Mouse (Mus musculus) layer of hippocampus, adult 2 months (tissue): ENCODE measurements around the gene Vapb. TPM values are rescaled to one million over a fixed set of nuclear protein-coding genes. Genes with fewer than 3 reads are reported as not detected.

Experiments
- DNase-seq, 2 experiments: peaks; one replicate each; pipeline ENCODE4 v3.0.0; 2022; ENCODE audit warnings: low spot score in 2 of 2
- H3K27ac ChIP-seq: fragments of 200-600 bp; 2 replicates; pipeline ENCODE4 v1.8.1; 2022
- H3K4me3 ChIP-seq: fragments of 200-600 bp; 2 replicates; pipeline ENCODE4 v1.8.1; 2022; ENCODE audit warnings: mild to moderate bottlenecking
- CTCF ChIP-seq: fragments of 200-600 bp; conservative IDR thresholded peaks from 2 replicates; pipeline ENCODE4 v1.8.1; 2022; ENCODE audit warnings: antibody characterized with exemption, mild to moderate bottlenecking, moderate library complexity
- microRNA-seq, 2 experiments: library from miRNA; unstranded; fragments of <30 nt; microRNA quantifications; one replicate each; pipeline ENCODE4 v1.2.0; 2021
- total RNA-seq, 2 experiments: library from RNA; stranded (reverse); gene quantifications; 2 replicates each; pipeline ENCODE4 v1.2.3; 2021

Vapb gene
- total RNA-seq, 2 experiments from 2014 or later, result 112 to 113 TPM

DNA sequence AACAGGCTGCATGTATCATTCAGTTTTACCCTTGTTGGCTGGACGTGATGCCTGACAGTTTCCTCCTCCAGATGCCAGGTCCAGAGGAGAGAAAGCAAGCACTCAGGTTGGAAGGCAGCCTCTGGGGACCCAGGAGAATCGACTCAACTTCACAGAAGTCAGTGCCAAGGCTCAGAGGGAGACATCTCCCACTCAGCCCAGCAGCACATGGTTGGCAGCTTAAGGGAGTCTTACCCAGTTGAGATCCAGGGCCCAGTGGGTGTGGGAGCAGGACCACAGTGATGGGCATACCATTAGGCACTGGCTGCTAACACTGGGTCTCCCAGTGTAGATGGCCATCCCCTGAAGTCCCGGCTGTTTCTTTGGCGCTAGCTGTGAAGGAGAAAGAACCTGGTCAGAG, 64.9 kb downstream of the Vapb start:
- DNase-seq, result no peak
- no peak for TF ChIP-seq CTCF
- H3K27ac ChIP-seq, result no peak overlapping the region
- no peak overlapping the region for H3K4me3 ChIP-seq

DNA sequence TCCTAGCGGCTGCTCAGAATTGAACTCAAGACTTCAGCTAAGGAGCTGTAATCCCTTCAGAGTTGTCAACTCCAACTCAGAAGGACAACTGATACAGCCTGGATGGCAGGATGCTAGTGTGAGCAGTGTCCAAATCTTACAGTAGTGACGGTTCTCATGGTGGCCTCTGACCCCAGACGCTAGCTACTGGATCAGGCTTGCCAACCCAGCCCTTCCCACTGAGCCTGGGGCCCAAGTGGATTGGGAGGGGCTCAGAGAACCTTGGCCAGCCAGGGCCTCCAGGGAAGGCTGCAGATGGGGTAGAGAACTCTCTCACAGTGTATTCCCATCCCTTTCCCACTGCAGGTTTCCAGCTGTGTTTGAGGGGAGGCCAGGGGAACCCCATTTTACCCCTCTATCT, 65.6 kb downstream of the Vapb start:
- Histone ChIP-seq H3K27ac (no peak overlapping the region), H3K4me3 (no peak overlapping the region)
- no peak for DNase-seq
- no peak for TF ChIP-seq CTCF

DNA sequence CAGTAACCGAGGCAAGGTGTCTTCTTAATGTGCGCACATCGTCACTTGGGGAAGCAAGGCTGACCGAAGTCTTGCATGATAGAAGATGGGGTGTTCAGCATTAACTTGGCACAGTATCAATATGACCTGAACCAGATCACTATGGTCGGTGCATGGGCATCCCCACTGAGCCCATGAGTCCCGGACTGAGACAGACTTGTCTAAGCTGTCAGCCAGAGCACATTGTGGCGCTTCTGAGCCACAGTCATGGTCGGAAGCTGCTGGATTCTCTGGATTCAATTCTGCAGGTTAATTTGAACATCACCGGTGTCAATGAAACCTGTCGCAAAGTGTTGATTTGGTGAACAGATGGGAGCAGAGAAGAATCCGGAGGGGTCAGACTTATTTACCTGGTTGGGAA, 66.5 kb downstream of the Vapb start:
- no peak for DNase-seq
- TF ChIP-seq CTCF, result no peak

DNA sequence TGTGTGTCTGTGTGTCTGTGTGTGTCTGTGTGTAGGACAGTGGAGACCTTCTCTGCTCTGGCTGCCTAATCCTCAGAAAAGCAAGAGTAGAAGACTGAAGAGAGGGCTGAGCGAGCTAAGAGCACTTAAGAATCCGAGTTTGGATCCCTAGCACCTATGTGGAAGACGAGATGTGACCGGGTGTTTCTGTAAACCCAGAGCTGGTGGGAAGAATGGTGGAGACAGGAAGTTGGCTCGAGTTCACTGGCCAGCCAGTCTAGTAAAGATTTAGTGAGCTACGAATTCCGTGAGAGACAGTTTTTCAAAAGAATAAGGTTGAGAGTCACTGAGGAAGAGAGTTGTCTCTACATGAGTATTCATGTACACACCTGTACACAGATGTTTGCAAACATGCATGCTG, 69.3 kb downstream of the Vapb start:
- TF ChIP-seq CTCF, result no peak
- Histone ChIP-seq H3K4me3 (no peak overlapping the region), H3K27ac (no peak overlapping the region)
- no peak for DNase-seq

More for the DNA sequence above, 66.5 kb downstream of the Vapb start:
- Histone ChIP-seq H3K27ac (no peak overlapping the region), H3K4me3 (no peak overlapping the region)

DNA sequence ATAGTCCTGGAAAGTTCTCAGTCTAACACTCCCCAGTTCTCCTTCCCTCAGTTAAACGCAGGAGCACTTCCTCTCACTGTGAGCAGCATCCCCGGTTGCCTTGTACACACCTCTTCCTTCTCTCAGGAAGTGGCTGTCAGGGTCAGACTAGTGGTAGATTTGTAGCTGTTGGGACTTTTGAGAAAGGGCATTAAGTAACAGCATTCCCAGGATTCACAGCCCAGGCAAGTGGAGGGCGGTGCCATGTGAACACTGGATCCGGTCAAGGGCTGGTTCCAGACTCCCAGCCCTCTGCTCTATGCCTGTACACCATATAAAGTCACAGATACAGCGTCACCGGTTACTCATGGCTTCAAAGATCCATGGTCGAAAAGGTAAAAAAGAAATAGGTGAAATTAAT, 71.6 kb downstream of the Vapb start:
- no peak overlapping the region for H3K4me3 ChIP-seq
- no peak for TF ChIP-seq CTCF
- no peak for DNase-seq
- H3K27ac ChIP-seq, result no peak overlapping the region

DNA sequence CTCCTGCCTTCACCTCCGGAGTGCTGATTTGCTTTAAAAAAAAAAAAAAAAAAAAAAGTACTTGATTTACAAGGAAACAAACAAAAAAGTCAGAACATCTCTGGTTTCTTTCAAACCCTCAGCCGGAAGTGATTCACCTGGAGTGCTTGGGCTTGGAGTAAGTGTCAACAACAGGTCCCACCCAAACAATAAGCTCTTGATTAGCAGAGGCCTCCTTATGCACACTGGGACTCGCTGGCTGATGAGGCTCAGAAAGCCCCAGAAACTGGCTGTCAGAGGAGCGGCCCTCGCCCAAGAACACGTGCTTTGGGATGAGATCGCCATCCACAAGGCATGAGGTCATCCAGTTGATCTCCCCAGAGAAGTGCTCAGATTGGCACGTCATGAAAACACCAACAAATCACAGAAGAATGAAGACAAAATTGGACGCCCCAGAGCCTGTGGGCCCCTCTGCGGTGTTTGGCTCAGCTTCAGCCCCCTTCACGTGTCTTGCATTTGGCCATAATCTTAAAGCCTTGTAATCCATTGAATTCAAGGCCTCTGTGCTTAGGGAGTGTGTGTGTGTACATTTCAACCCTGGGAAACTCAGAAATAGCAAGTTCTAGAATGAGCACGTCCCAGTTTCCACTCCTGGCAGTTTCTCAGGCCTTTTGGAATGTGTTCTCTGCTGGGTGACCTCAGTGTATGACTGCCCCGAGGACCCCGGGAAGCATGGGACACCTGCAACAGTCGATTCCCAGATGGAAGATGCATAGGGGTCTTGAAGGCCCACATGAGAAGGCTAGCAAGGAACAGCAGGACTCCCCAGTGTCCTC, 72.9 kb downstream of the Vapb start:
- Histone ChIP-seq H3K4me3 (no peak overlapping the region), H3K27ac (no peak overlapping the region)
- no peak for TF ChIP-seq CTCF
- no peak for DNase-seq

DNA sequence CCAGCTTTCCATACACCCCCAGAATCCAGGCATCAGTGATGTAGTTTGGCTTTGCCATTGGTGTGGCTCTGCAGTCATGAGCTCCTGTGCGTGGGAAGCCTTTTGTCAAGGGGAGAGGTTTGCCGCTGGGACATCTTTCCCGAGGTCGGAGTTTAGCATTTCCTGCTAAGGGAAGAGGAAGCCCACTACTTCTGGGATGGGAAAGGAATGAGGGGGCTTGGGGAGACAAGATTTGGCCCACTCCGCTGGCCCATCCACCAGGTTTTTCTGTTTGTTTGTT, 73.5 kb downstream of the Vapb start:
- DNase-seq, result no peak
- no peak for TF ChIP-seq CTCF
- H3K4me3 ChIP-seq, result no peak overlapping the region
- no peak overlapping the region for H3K27ac ChIP-seq

DNA sequence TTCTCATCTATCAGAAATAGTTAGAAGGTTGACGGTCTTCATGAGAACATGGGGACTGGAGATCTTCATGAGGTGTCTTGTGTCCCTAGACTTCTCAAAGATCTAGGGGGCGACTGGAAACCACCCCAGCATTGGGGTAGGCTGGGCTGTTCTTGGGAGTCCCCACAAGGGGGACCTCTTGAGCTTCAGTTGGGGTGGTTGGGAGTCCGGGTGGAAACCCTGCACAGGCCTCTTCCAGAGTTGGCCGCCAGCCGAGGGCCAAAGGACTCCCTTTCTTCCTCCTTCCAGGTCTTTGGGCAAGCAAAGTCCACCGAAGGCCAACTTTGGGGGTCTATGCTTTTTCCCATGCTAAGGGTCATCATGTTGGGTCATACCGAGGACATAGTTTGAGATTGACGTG, 74.5 kb downstream of the Vapb start:
- no peak for DNase-seq
- Histone ChIP-seq H3K4me3 (no peak overlapping the region), H3K27ac (no peak overlapping the region)
- TF ChIP-seq CTCF, result peak; percentile 50

DNA sequence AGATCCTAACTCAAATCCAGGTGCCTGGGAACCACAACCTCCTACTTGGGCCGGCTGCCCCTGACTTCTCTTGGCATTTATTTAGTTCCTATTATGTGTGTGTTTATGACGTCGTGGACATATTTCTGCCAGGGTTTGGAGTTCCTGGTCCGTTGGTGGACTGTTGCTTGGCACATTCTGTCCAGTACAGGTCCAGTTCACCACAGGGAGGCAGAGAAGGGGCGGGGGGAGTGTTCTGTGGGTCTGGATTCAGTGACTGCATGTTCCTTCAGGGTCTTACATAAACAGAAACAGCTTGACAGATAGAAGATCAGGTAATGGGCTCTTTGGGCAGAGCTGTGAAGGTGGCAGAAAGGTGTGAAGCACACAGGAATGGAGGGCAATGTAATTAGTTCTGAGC, 75.8 kb downstream of the Vapb start:
- no peak overlapping the region for H3K4me3 ChIP-seq
- TF ChIP-seq CTCF, result no peak
- H3K27ac ChIP-seq, result no peak overlapping the region
- DNase-seq, result no peak

DNA sequence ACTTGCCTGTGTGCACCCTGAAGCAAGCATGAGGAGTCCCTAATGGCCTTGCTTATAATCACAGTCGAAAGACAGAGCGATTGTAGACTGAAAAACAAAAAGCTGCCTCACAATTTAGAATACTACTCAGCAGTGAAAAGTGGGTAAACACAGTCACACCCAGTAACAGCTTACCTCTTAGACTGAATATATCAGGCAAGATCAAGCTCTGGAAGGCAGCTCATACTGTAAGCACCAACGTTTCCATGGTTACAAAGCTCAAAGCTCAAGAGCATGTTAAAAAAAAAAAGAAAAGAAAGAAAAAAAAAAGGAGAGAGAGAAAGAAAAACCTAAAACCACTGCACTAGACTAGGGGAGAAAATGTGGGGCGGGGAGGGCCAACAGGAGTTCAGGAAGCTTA, 89.0 kb downstream of the Vapb start:
- Histone ChIP-seq H3K4me3 (no peak overlapping the region), H3K27ac (no peak overlapping the region)
- no peak for DNase-seq
- no peak for TF ChIP-seq CTCF

DNA sequence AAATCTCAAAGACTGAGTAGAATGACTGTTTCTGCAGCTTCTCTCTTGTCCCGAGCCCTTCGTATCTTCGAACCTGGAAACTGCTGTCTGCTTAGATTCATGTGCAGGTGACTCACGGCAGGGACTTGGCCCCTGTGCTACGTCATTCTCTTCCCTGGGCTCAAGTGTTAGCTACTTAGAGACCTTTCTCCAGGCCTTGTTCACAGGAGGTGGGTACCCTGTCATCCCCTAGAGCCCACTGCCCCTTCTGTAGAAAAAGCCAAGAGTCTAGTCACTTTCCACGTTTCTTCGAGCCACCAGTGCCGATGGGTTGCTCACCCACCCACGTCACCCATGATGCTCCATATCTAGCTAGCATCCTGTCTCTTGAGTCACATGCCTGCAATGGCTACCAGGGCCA, 89.9 kb downstream of the Vapb start:
- TF ChIP-seq CTCF, result no peak
- Histone ChIP-seq H3K4me3 (no peak overlapping the region), H3K27ac (no peak overlapping the region)
- DNase-seq, result no peak

DNA sequence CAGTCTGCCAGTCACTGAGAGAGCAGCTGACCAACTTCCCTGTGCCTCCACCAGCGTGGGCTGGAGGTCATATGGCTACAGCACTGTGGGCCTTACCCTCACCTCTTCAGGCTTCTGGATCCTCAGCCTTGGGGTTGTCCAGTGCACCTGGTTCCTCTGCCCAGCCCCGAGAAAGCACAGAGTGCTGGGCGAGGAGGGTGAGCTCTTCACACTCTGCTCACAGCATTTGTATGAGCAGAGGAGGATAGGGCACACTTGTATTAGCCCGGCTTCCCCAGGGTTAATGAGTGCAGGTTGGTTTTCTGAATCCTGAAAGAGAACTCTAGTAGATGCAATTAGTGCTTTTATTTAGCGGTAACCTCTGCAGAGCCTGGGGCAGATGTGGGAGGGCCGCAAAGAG, 90.8 kb downstream of the Vapb start:
- Histone ChIP-seq H3K4me3 (no peak overlapping the region), H3K27ac (no peak overlapping the region)
- TF ChIP-seq CTCF, result no peak
- DNase-seq, result no peak

DNA sequence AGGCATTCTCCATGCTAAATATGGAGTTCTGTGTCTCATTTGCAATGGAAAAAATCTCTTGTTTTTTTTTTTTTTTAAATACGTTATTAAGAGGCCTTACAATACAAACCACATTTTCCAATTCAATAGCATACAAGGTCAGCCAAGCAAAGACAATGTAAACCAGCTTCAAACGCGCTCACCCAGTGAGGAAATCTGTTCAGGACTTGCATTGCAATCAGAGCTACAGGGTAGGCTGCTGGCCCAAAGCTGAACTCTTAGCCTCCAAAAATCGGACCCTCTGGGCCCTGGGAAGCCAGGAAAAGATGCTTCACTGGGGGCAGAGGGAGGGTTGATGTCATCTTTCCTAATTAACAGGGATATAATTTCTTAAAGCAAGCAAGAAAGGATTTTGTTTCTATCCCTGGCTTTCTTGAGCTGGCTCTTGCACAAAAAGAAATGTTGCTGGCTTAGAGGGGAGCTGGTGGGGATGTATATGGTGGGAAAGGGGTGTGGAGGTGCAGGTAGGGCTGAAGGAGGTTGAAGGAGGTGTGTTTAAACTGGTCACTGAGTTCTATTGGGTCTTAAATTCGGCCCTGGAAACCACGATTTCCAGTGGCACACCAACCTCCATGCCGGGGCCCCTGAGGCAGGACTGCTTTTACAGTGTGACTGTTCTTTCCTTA, 95.6 kb downstream of the Vapb start:
- no peak for DNase-seq
- no peak for TF ChIP-seq CTCF
- Histone ChIP-seq H3K27ac (no peak overlapping the region), H3K4me3 (no peak overlapping the region)

Small RNA genes lying within 50 kb of the gene (microRNA-seq; reads per million reads assigned to microRNA genes)
- 0 reads per million in 2 experiments for gene Mir6340

Other genes starting within 250 kb of the Vapb start
- gene 1700021F07Rik, start 214.9 kb upstream of the Vapb start, total RNA-seq, result not detected
- gene Ankrd60, start 159.1 kb upstream of the Vapb start, total RNA-seq, result not detected
- gene Rab22a, start 77.8 kb upstream of the Vapb start, total RNA-seq, result 10 to 100 TPM; 23.9 to 28.3 TPM
- gene 1700010B08Rik, start 18.1 kb upstream of the Vapb start, total RNA-seq, result not detected